Mouse (Mus musculus) heart, adult 2 months (tissue): Measurements from ENCODE around the gene Ppp1r14b. TPM values are rescaled to one million over a fixed set of nuclear protein-coding genes. Genes with fewer than 3 reads are reported as not detected.

Experiments used
- DNase-seq, 2 experiments: peaks; one replicate each; pipeline ENCODE4 v3.0.0; 2021
- H3K27ac ChIP-seq: fragments of 200-600 bp; 2 replicates; pipeline ENCODE4 v1.8.1; 2022
- H3K27me3 ChIP-seq: fragments of 200-500 bp; 2 replicates; pipeline ENCODE4 v1.6.1; 2012; ENCODE audit warnings: mild to moderate bottlenecking, low read length, inconsistent platforms, mixed read lengths; ENCODE audit not compliant: control insufficient read depth, insufficient read depth
- H3K36me3 ChIP-seq: fragments of 200-500 bp; 2 replicates; pipeline ENCODE4 v1.6.1; 2012; ENCODE audit warnings: low read length, inconsistent platforms; ENCODE audit not compliant: control insufficient read depth, insufficient read depth
- H3K4me1 ChIP-seq: fragments of 200-500 bp; 2 replicates; pipeline ENCODE4 v1.6.1; 2011; ENCODE audit warnings: low read length; ENCODE audit not compliant: control insufficient read depth, insufficient read depth
- H3K4me3 ChIP-seq: fragments of 200-600 bp; 2 replicates; pipeline ENCODE4 v1.8.1; 2022
- H3K79me2 ChIP-seq: fragments of 200-500 bp; replicated peaks from 2 replicates; pipeline ENCODE4 v1.6.1; 2012; ENCODE audit warnings: mild to moderate bottlenecking, inconsistent platforms, low read length, moderate library complexity, mixed read lengths; ENCODE audit not compliant: control insufficient read depth, insufficient read depth
- H3K9ac ChIP-seq: fragments of 200-500 bp; 2 replicates; pipeline ENCODE4 v1.6.1; 2012; ENCODE audit warnings: low read depth, mild to moderate bottlenecking, control low read depth, inconsistent platforms, low read length, mixed read lengths
- CTCF ChIP-seq: fragments of 200-600 bp; IDR thresholded peaks from 2 replicates; pipeline ENCODE4 v1.8.1; 2022; ENCODE audit warnings: antibody characterized with exemption, mild to moderate bottlenecking, moderate library complexity
- EP300 ChIP-seq: fragments of 200-500 bp; IDR thresholded peaks from 2 replicates; pipeline ENCODE4 v1.6.1; 2011; ENCODE audit warnings: low read depth, low read length, control low read depth; ENCODE audit not compliant: insufficient read depth
- POLR2A ChIP-seq: fragments of 200-500 bp; IDR thresholded peaks from 2 replicates; pipeline ENCODE4 v1.6.1; 2011; ENCODE audit warnings: mild to moderate bottlenecking, low read depth, low read length, control low read depth; ENCODE audit not compliant: insufficient read depth
- WGBS: fragments of 180-500 bp; shearing (Covaris S2); methylation state at CpG from one replicate; pipeline ENCODE4 v1.1.7; 2018; 5-methylcytosine and 5-hydroxymethylcytosine counted together
- intact Hi-C: fragments of 180-260 bp; cut with DNase I; formaldehyde crosslinking; loops from one replicate; pipeline ENCODE4 v1.15.1; 2025
- polyA plus RNA-seq: library from polyadenylated mRNA; depleted of rRNA; stranded (reverse); fragments of >200 nt; gene quantifications from 2 replicates; pipeline ENCODE4 v1.2.3, GENCODE M21; 2012
- total RNA-seq, 2 experiments: library from RNA; stranded (reverse); gene quantifications; 2 replicates each; pipeline ENCODE4 v1.2.3; 2021

Ppp1r14b gene
- total and polyA plus RNA-seq, 3 experiments: 56.8 to 91.0 (median 85.8) TPM

DNA sequence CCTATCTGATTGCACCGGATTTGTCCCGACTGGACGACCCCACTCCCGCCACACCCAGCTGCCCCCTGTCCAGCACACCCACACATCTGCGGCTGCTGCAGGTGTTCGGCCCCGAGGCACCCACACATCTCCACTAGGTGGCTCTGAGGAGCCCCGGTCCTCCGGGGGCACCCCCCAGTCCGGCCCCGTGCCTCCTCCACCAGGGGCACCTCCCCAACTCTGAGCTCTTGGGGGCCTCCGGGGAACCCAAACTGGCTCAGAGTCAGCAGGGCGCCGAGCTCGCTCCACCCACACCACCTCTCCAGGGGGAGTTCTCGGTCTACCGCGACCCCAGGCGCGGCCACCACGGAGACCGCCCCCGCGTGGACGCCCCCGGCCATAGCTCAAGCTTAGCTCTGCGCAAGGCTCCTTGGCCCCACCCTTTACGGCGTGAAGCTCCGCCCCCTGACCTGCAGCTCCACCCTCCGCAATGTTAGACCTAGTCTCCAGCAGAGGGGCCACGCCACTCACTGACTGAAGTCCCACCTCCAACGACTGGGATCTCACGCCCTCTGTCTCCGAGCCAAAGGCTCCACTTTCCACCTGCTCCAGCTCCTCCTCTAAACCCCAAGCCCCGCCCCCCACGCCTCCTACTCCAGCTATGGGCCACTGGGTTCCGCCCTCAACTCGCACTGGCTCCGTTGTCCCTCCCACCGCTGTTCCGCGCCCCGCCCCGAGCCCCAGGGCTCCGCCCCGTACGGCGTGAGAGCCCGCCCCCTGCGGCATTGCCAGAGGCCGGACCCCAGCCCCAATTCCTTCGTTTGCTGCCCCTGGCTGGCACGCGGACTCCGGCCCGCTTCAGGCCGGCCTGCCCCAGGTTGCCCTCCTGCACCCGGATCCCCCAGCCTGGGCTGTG lies 5.0 kb downstream of the Ppp1r14b start:
- H3K27ac ChIP-seq: peak overlapping the region; percentile 97
- H3K4me3 ChIP-seq: peak overlapping the region; percentile 95
- peak overlapping the region; percentile 72 for H3K9ac ChIP-seq
- no peaks in the 10 kb centered on the region for H3K79me2 ChIP-seq
- WGBS: under 1% methylated on average over 58 of the region's 59 CpGs
- intact Hi-C loops: loop anchor here (2.0 to 5.0 kb wide), 2 partner anchors 37 to 59 kb away; partner anchors contain the start of genes Bad, Gpr137 and Stip1
- no peaks in the 10 kb centered on the region for H3K36me3 ChIP-seq
- H3K4me1 ChIP-seq: peaks cover 3% of the 10 kb centered on the region; the same call in 1 of the 2 replicates
- peak; percentile 99 for DNase-seq
- H3K27me3 ChIP-seq: no peaks in the 10 kb centered on the region
- TF ChIP-seq CTCF (peak; percentile 87), EP300 (0 out of 2 replicates have a peak, but pooled peaks have one; percentile 6), POLR2A (peak; percentile 50; the same call in 1 of the 2 replicates)

DNA sequence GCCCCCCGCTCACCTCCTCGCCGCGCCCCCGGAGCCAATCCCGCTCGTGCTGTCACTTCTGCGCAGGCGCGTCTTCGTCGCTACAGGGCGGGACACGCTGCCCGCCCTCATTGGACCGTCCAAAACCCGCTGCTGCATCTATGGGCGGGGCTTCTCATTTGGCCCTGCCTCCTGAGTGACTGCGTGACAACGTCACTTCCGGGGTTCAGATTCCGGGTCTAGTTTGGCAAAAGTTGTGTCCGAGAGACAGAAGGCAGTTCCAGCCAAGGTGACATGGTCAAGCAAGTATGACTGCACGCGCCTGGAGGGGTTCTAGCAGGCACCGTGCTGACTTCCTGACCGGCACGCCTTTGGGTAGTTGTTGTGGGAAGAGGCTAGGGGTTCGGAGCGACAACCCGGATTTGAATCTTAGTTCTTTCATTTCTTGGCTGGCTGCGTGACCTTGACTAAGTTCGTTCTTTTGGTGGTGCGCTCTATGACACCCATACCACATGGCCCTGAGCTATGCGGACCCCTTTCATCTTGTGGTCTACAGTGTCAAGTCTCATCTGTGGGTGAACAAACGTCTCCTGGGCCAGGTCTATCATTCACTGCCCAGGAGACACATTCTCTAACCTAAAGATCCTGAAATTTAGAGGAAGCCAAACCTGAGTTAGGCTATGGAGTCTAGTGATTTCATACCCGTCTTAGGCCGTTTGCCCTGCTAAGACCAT lies 5.8 kb downstream of the Ppp1r14b start, which contains the start of gene Fkbp2:
Fkbp2 (minus strand) TSS at position 121 of the 713 bp plus-strand sequence.
- H3K4me3 ChIP-seq: peak within 1 kb of the TSS; percentile 95
- intact Hi-C loops: loop anchor here (1.0 kb wide), 1 partner anchor 11 kb away; no protein-coding TSS in a partner anchor
- H3K79me2 ChIP-seq: no peaks in the 10 kb centered on the region
- peak within 1 kb of the TSS; percentile 97 for H3K27ac ChIP-seq
- H3K36me3 ChIP-seq: no peaks in the 10 kb centered on the region
- peaks cover 3% of the 10 kb centered on the region; the same call in 1 of the 2 replicates for H3K4me1 ChIP-seq
- H3K9ac ChIP-seq: peak within 1 kb of the TSS; percentile 77
- no peaks in the 10 kb centered on the region for H3K27me3 ChIP-seq
- DNase-seq: peak; percentile 99
- no peak for TF ChIP-seq CTCF
- peak; percentile 100 for TF ChIP-seq POLR2A
- TF ChIP-seq EP300: peak; percentile 84
- WGBS: 1% methylated on average over 36 of the region's 38 CpGs

DNA sequence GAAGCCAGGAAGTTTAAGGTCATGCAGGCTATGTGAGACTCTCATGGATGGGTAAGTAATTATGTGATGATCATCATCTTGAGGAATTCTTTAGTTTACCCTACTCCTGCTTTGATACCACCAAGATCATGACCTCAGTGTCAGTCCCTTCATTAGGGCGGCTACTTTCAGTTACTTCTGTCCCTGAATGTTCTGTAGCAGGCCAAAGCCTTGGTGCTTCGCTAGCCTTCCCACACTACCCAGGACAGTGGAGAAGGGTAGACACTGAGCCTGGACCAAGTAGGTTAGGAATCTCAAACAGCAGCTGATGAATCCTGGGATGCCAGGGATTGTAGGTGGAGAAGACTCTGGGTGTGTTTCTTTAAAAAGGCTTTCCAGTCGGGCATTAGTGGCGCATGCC lies 6.7 kb downstream of the Ppp1r14b start:
- H3K4me1 ChIP-seq: peaks cover 6% of the 10 kb centered on the region
- TF ChIP-seq CTCF (no peak), EP300 (no peak), POLR2A (no peak)
- H3K9ac ChIP-seq: no peak overlapping the region
- no peak overlapping the region; the same call in 1 of the 2 replicates for H3K4me3 ChIP-seq
- H3K27ac ChIP-seq: peak overlapping the region; percentile 97
- WGBS: 86% methylated on average over 4 of the region's 4 CpGs
- DNase-seq: no peak
- H3K36me3 ChIP-seq: no peaks in the 10 kb centered on the region
- intact Hi-C loops: loop anchor here (1.0 kb wide), 1 partner anchor 10 kb away; no protein-coding TSS in a partner anchor
- H3K27me3 ChIP-seq: no peaks in the 10 kb centered on the region
- peaks cover 2% of the 10 kb centered on the region; the same call in 1 of the 2 replicates for H3K79me2 ChIP-seq

- Histone ChIP-seq H3K4me3 (no peak overlapping the region), H3K4me1 (peaks cover 6% of the 10 kb centered on the region), H3K79me2 (peaks cover 2% of the 10 kb centered on the region; the same call in 1 of the 2 replicates), H3K36me3 (no peaks in the 10 kb centered on the region), H3K27ac (no peak overlapping the region), H3K27me3 (no peaks in the 10 kb centered on the region), H3K9ac (no peak overlapping the region)
- WGBS: 93% methylated on average over 5 of the region's 5 CpGs
- intact Hi-C loops: no loop called here
- TF ChIP-seq POLR2A (no peak), CTCF (no peak), EP300 (no peak)
- no peak for DNase-seq
Measured at GRCm38 (mm10) chr19:6983621-6984020, 8.9 kb downstream of the Ppp1r14b start.

DNA sequence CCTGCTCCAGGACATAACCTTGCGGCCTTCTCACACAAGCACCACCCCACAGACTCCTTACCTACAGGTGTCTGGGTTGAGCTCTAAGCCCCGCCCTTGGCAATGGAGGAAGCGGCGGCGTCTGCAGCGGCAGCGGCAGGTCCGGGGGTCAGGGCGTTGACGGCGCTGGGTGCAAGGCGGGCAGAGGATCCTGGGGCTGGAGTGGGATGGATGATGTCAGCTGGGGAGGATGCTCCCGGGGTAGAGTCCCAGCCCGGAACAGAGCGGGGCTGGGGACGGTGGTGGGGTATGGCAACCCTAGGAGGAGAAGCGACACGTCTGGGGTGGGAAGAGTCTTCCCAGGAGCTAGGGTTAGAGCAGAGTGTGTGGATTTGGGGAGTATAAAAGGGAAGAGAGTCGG lies 10.5 kb downstream of the Ppp1r14b start:
- TF ChIP-seq CTCF: no peak
- no peak for TF ChIP-seq EP300
- TF ChIP-seq POLR2A: no peak
- Histone ChIP-seq H3K27me3 (no peaks in the 10 kb centered on the region), H3K79me2 (peaks cover 2% of the 10 kb centered on the region; the same call in 1 of the 2 replicates), H3K27ac (no peak overlapping the region), H3K9ac (no peak overlapping the region), H3K36me3 (no peaks in the 10 kb centered on the region), H3K4me1 (peaks cover 6% of the 10 kb centered on the region), H3K4me3 (no peak overlapping the region)
- 88% methylated on average over 19 of the region's 19 CpGs for WGBS
- peak in 1 of 2 experiments; percentile 24 for DNase-seq
- intact Hi-C loops: no loop called here
